Mouse (Mus musculus) lung, embryonic 14.5 days (tissue): Measurements from ENCODE around the gene 4930415L06Rik. TPM values are rescaled to one million over a fixed set of nuclear protein-coding genes. Genes with fewer than 3 reads are reported as not detected.
A peak's percentile ranks its signal among the peaks of the same experiment; 100 is the strongest.

Experiments used
- ATAC-seq: fragments of 200-750 bp; cut with Nextera tagmentation; 2 replicates; pipeline ENCODE4 v1.8.0; 2017; ENCODE audit warnings: mild to moderate bottlenecking, moderate TSS enrichment, moderate library complexity; ENCODE audit not compliant: insufficient read depth
- DNase-seq: peaks from one replicate; pipeline ENCODE4 v3.0.0-alpha.2; 2015
- H3K27ac ChIP-seq: fragments of 300-500 bp; sonication (generic); 2 replicates; pipeline ENCODE4 v1.5.1; 2014; ENCODE audit warnings: low read depth, mild to moderate bottlenecking, moderate library complexity
- H3K27me3 ChIP-seq: fragments of 300-500 bp; sonication (generic); 2 replicates; pipeline ENCODE4 v1.6.1; 2014; ENCODE audit warnings: low read length, control low read depth; ENCODE audit not compliant: insufficient read depth
- H3K36me3 ChIP-seq: fragments of 300-500 bp; sonication (generic); 2 replicates; pipeline ENCODE4 v1.6.1; 2014; ENCODE audit warnings: control low read depth; ENCODE audit not compliant: insufficient read depth
- H3K4me1 ChIP-seq: fragments of 300-500 bp; sonication (generic); 2 replicates; pipeline ENCODE4 v1.6.1; 2014; ENCODE audit warnings: antibody characterized with exemption, control low read depth; ENCODE audit not compliant: insufficient read depth
- H3K4me2 ChIP-seq: fragments of 300-500 bp; sonication (generic); 2 replicates; pipeline ENCODE4 v1.6.1; 2014; ENCODE audit warnings: mild to moderate bottlenecking
- H3K4me3 ChIP-seq: fragments of 300-500 bp; sonication (generic); 2 replicates; pipeline ENCODE4 v1.5.1; 2014; ENCODE audit warnings: low read depth, low read length
- H3K9ac ChIP-seq: fragments of 300-500 bp; sonication (generic); 2 replicates; pipeline ENCODE4 v1.6.1; 2014
- H3K9me3 ChIP-seq: fragments of 300-500 bp; sonication (generic); 2 replicates; pipeline ENCODE4 v1.6.1; 2016; ENCODE audit warnings: low read depth, low read length, control low read depth
- CTCF ChIP-seq: IDR thresholded peaks from 2 replicates; pipeline ENCODE4 v1.5.1; 2016; ENCODE audit warnings: antibody characterized with exemption, low read depth
- WGBS: fragments of 180-500 bp; shearing (Covaris S2); extraction: QIAGEN DNeasy Blood & Tissue Kit; methylation state at CpG from one replicate; pipeline ENCODE4 v1.1.7; 2014; 5-methylcytosine and 5-hydroxymethylcytosine counted together
- polyA plus RNA-seq: library from polyadenylated mRNA; unstranded; fragments of >200 nt; fragmentation: Nextera tagmentation; extraction: Ambion mirVana; gene quantifications from 2 replicates; pipeline ENCODE4 v1.2.1, GENCODE M21; 2014

Gene 4930415L06Rik
- not detected in 2 replicates for polyA plus RNA-seq

- Histone ChIP-seq H3K36me3 (no peaks in the 10 kb centered on the region), H3K9ac (no peak within 1 kb of the TSS), H3K27me3 (no peaks in the 10 kb centered on the region), H3K27ac (no peak within 1 kb of the TSS), H3K4me2 (no peak within 1 kb of the TSS), H3K4me1 (no peaks in the 10 kb centered on the region), H3K4me3 (no peak within 1 kb of the TSS), H3K9me3 (no peaks in the 10 kb centered on the region)
- ATAC-seq, result no peak
- 79% methylated on average over 5 of the region's 5 CpGs for WGBS
- no peak for TF ChIP-seq CTCF
- DNase-seq, result no peak
Observed at GRCm38 (mm10) chrX:89932752-89933151, at the start of gene 4930415L06Rik. Gene 4930415L06Rik, minus strand, starts transcription at chrX:89932852.

GRCm38 (mm10) chrX:89978621-89979020 lies 46.0 kb upstream of the 4930415L06Rik start:
- 0 out of 2 replicates have a peak, but pooled peaks have one; percentile 6 for TF ChIP-seq CTCF
- no peak overlapping the region for H3K4me3 ChIP-seq

GRCm38 (mm10) chrX:89904871-89905270 lies 27.8 kb downstream of the 4930415L06Rik start:
- ATAC-seq (no peak), DNase-seq (no peak)
- Histone ChIP-seq H3K4me3 (no peak overlapping the region), H3K27ac (no peak overlapping the region), H3K4me2 (no peak overlapping the region), H3K9me3 (no peaks in the 10 kb centered on the region), H3K27me3 (no peaks in the 10 kb centered on the region), H3K36me3 (no peaks in the 10 kb centered on the region), H3K9ac (no peak overlapping the region), H3K4me1 (no peaks in the 10 kb centered on the region)
- WGBS, result 80% methylated on average over 1 of the region's 1 CpGs
- no peak for TF ChIP-seq CTCF

More at GRCm38 (mm10) chrX:89978621-89979020, 46.0 kb upstream of the 4930415L06Rik start:
- Histone ChIP-seq H3K27ac (no peak overlapping the region), H3K9ac (no peak overlapping the region), H3K36me3 (no peaks in the 10 kb centered on the region), H3K27me3 (no peaks in the 10 kb centered on the region), H3K4me2 (no peak overlapping the region), H3K9me3 (no peaks in the 10 kb centered on the region), H3K4me1 (no peaks in the 10 kb centered on the region)
- DNase-seq (peak; percentile 40), ATAC-seq (no peak)

Other genes starting within 250 kb of the 4930415L06Rik start
- not detected in 2 replicates for gene 4932429P05Rik, start 180.6 kb downstream of the 4930415L06Rik start, polyA plus RNA-seq